Mouse (Mus musculus) hematopoietic stem cell, adult 5-6 weeks (primary cell): ENCODE data around the gene Cd80. TPM values are rescaled to one million over a fixed set of nuclear protein-coding genes. Genes with fewer than 3 reads are reported as not detected.

ENCODE experiments used
- ATAC-seq, 2 experiments: fragments of 125-278 bp in 1 of 2; replicated peaks in 1 of 2; 2 replicates each; pipeline ENCODE4 v1.8.0; 2016 to 2017; ENCODE audit warnings: inconsistent platforms in 2 of 2, mild to moderate bottlenecking in 2 of 2, moderate number of reproducible peaks in 2 of 2, low read depth in 1 of 2, moderate TSS enrichment in 1 of 2; ENCODE audit not compliant: low FRiP score in 2 of 2, poor library complexity in 2 of 2, severe bottlenecking in 2 of 2, insufficient read depth in 1 of 2, low TSS enrichment in 1 of 2
- total RNA-seq: library from RNA; stranded (forward); fragments of 172-1452, 232-1000 nt; gene quantifications from 2 replicates; pipeline ENCODE4 v1.2.3, GENCODE M21; 2017

Cd80 gene
- total RNA-seq: 0.38 TPM in 1 of 2 replicates, not detected in the other

DNA sequence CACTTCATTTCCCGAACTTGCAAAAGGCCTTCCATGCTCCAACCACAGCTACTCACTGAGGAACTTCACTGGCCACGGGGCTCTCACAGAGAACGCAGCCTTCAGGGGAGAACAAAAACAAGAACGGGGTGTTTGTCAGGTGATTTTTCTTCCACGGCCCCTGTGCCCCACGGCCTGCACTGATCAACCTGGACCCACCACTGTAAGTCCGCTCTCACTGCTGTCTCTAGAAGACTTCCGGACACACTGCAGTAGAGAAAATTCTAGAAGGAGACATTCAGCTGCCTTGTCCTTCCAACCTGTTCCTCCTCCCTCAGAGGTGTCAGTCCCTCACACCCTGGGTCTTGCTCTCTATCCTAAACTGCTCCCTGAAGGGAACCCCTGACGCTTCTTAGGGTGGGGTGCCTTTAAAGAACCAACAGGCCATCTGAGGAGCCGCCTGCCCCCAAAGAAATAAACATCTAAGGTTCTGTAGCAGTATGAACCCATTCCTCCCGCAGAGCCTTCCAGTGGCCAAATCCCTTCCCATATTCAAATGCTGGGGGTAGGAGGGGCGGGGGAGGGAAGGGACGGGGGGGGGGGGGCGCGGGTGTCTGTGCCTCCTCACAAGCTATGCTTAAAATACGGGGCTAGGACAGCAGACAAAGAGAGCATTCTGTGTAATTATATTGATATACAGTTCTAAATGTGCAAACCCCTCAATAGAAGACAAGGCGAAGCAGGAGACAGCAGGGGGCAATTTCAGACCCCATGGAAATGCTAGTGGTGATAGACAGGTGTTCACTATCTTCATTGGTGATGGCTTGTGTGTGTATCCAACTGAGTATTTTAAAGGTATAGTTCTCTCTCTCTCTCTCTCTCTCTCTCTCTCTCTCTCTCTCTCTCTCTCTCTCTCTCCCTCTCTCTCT, at the start of gene Cd80:
Cd80 (plus strand) TSS at position 51 of the 908 bp plus-strand sequence.
- ATAC-seq: no peak

DNA sequence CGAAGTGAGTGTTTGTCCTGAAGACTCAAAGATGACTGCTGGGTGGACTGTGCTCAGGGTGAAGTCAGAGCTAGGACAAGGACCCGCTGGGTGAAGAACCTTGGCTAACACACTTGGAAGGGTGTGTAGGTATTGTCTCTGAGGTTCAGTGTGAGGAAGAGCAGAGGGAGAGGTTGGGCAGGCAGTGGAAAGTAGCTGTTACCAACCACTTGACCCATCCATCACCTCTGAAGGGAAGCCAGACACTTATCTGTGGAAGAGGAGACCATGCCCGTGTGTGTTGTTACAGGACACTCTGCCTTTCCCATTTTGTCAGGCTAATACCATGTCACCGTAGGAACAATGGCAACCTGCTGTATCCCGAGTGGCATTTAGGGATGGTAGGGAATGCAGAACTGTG, 49.1 kb upstream of the Cd80 start:
- no peak for ATAC-seq

DNA sequence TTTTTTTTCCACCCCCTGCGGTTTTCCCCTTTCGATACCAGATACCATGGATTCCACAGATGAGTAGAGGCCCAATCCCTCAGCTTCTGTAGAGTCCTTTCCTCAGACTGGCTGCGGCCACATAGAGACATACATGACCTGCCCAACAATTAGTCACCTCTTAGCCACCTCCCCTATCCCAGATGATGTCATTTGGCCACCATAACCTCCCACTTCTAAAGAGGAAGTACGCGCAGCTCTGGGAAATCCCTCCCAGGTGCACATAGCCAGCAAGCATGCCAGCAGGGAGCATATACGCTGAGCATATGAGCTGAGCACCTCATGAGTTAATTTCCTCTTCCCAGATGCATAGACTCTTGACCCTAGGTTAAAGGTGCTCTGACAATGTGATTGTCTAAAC, 48.7 kb upstream of the Cd80 start:
- peak in 1 of 2 experiments; percentile 47; a peak in 2 of 4 replicates for ATAC-seq

DNA sequence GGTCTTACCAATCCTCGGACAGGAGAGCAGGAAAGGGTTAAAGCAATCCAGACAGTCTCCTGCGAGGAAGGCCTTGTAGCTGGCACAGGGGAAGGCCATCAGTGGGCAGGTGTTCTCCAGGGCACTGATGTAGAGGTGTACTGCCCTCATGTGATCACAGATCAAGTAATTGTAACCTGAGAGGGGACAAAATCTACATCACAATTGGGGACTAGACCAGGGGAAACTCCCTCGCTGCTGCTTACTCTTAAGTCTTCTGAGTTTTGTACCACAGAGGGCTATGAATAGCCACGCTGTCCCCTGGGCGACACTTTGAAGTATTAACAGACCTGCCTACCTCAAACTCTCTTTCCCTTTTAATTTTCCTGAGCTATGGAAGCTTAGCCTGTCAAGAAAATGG, 47.8 kb upstream of the Cd80 start:
- ATAC-seq: no peak

DNA sequence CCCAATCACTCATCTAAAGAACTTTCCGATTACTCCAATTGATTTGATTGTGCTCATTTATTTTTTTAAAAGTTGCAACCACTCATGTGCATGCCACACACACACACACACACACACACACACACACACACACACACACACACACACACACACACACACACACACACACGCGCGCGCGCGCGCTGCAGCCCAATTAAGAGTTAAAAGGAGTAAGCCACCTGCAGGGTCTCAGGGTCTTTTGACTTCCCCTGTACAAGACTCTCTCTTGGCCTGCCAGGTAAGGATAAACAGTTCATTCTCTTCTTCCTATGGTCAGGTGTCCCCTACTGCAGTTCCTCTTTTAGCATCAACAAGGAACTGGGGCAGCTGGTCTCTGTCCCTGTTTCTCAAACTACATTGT, 46.9 kb upstream of the Cd80 start:
- ATAC-seq: no peak

DNA sequence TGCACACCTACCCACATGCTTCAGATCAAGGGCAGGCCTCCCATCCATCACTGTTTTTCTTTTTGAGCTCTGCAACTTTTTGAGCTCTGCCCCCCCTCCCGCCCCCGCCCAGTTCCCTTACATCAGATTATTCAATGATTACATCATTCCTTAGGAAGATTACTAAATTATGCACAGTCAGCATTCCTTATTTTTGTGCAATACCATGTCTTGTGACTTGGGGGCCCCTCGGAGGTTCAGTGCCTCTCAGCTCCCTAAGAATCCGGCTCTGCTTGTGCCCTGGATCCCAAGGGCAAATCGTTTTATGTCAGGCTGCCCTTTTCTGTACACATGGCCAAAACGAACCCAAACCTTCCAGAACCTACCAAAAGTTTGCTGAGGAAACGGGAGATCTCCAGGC, 40.4 kb upstream of the Cd80 start:
- no peak for ATAC-seq

DNA sequence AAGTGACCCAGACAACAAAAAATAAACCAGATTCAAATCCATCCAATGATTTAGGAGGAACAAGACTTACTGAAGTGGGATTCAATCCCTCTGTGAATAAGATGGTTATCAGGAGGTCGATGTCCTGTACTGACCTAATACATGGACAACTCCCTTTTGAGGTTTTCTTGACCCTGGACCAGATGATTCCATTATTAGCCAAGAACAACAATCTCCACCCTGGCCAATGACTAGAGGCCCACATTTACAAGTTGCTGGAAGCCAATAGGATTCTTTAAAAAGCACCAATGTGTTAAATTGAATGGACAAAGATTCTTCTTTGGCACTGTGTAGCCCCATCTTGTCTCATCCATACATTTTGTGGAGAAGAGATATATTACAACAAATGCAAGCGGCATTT, 30.0 kb upstream of the Cd80 start:
- ATAC-seq: no peak

DNA sequence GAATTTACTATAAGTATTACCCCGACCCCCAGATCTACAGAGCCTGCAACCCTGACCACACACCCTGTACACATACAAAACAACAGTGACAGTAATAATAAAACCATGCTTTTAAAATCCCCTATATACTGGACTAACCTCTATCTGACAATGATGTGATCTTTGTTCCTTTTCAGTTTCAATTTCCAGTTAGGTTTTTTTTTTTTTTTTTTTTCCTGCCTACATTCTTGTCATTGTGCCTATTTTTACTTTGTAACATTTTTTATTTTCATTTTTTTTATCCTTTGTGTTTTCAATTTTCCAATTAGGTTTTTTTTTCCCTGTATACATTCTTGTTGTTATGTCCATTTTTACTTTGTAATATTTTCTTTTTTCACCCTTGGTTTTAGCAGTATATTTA, 29.6 kb upstream of the Cd80 start:
- ATAC-seq: no peak

DNA sequence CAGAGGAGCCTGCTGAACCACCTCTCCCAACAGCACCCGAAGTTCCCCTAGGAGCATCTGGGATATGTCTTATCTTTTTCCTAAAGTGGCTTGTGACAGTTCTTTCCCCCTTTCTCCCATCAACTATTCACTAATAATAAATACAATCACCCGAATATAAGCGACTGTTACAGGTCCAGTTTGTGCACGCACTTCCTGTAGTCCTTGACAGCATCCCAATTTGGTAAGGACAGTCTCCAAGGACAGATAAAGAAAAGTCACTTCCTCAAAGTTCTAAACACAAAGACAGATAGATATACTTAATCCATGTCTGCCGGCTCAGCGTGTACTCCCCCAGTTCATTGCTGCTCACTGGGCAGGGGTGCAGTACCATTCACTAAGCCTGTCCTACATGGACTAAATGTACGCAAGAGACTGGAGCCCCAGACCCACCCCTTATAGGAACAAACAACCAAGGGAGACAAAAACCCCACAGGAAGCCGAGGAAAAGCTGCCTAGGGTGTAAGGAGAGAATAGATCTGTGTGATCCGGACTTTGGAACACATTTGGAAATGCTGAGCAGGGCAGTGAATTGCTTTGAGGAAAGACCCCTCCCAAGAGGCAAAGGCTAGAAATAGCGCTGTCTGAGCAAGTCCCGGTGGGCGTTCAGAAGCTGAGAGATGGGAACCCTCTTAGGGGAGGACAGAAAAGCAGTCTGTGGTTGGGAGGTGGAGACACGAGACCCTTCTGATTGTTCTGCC, 23.7 kb upstream of the Cd80 start:
- no peak for ATAC-seq

DNA sequence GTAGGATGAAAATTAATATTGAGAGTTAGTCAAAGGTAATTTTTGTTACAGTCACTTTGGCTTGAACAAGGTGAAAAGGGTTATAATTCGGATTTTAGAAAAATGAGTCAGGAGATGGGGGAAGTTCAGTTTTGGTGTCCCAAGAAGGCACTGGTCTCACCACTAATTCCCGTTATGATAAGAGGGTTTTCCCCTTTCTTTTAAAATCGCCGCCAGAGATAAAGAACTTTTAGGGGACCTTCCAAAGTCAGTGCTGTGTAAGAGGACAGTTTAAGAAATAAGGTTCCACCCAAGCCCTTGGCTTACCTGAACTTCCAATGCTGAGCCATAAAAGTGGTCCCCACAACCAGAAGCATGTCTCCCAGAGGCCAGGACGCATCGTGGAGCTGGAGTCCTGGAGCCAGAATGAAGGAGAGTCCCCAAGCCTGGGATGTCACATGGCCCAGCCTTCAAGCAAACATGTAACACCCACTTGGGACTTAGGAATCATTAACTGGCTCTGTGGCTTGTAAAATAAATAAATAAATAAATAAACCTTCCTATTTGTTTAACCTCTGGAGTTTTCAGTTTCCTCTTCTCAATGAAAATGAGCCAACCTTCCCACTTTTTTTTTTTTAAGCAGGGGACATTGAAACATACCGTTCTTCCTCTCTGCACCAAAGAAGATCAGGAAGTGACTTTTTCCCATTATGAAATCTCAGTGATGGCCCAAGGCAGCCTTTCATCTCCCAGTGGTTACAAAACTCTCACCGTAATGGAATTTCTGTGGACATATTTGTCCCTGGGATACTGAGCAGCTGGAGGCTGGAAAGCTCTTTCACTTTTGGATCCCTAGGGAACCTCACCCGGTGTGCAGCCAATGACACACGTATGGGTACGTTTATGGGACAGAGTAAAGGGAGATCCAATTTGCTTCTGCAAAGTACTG, 22.6 kb upstream of the Cd80 start, which contains the start of gene Pla1a:
Pla1a (minus strand) TSS at position 648 of the 928 bp plus-strand sequence.
- peak in 1 of 2 experiments; percentile 21; a peak in 1 of 4 replicates for ATAC-seq

DNA sequence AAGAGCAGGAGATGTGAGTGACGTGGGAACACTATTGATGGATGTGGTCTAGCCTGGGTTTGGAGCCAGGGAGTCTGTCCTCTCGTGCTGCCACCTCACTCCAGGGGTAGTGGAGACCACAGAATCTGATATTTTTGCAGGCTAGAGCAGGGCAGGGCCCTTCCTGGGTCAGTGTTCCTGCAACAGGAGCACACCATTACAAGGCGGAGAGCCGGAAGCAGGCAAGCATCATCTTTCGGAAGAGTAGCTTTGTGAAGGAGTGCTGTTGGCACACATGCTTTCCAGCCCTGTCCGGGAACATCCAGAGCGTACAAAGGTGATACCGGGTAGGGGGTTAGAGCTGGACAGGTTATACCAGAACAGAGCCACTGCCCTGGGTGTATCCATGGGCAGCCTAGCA, 21.8 kb upstream of the Cd80 start:
- ATAC-seq: 0 out of 4 replicates have a peak, but pooled peaks of 1 of the 2 experiments have one; percentile 21

DNA sequence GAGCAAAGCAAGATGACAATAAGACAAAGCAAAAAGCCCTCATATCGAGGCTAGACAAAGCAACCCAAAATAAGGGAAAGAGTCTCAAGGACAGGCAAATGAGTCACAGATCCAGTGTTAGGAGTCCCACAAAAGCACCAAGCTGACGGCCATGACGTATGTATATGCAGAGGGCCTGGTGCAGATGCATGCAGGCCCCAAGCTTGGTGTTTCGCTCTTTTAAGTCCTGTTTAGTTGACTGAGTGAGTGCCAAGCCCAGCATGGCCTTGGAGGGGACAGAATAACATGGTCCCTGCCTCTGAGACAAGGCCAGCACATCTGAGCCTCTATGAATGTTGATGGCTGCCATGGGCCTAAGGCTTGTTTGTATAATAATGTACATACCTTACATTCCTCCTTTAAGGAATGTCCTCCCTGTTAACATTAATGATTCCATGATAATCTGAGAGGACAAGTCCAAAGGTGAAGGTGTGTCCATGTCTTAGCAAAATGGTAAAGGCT, 21.0 kb upstream of the Cd80 start:
- no peak for ATAC-seq

DNA sequence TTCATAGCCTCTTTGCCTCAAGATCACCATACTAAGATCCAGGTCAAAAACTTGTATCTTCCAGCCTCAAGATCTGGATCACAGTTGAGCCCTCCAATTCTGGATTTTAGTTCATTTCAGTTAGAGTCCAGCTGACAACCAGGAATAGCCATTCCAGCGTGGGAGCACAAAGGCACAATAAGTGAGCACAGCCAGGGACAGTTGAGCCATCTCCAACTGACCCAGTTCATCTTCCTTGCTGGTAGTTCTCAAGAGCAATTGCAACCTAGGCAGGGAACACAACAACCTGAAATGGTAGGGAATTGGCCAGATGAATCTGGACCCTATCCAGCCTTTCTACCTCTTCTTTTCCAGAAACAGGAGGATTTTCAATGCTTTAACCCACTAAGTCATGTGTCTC, 16.2 kb upstream of the Cd80 start:
- no peak for ATAC-seq

DNA sequence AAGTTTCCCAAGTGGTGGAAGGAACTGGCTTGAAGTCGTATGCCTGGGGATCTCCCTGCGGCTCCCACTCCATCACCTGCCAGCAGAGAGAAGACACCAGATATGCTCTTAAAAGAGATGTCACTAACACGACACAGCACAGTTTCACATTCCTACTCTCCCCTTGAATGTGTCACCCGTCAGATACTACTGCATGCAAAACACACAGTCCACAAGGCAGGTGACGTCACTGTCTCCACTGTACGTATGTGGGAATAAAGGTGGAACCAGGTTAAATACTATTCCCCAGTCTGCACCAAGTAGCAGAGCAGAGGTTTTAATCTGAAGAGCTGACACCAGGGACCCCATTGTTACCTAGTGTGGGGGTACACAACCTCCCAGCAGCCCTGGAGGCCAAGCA, 15.0 kb upstream of the Cd80 start:
- no peak for ATAC-seq

DNA sequence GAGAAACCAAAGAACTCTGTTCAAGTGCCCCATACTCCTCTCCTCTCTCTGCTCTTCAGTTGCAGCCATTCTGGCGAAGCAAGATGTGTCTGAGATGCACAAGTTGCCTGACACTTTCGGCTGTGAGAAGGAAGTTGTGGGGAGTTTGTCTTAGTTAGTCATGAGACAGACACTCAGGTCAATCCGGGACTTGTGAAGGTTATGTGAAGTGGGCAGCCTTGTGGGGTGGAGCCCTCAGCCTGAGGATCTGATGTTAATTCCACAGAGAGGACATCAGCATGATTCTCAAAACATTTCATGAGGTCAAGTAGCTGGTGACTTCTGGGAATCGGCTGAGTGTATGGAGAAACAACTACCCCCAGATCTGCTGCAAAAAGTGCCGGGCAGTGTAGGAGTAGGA, 13.8 kb upstream of the Cd80 start:
- ATAC-seq: no peak

DNA sequence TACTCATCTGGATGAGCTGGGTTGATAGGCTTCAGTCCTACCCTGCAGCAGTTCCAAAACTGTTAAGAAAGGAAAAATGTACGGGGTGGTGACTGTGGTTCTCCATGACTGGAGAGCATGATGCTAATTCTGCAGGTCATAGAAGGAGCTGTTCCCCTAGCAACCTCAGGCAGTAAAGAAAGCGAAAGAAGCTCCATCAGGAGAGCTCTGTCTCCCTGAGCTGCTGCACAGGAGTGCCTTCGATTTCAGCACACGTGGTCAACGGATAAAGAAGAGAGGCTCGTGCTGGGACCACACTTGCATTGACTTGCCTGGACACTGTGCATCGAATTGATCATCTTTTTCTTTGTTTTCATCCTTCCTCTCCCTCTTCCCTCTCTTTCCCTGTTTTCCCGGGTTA, 13.1 kb upstream of the Cd80 start:
- no peak for ATAC-seq

DNA sequence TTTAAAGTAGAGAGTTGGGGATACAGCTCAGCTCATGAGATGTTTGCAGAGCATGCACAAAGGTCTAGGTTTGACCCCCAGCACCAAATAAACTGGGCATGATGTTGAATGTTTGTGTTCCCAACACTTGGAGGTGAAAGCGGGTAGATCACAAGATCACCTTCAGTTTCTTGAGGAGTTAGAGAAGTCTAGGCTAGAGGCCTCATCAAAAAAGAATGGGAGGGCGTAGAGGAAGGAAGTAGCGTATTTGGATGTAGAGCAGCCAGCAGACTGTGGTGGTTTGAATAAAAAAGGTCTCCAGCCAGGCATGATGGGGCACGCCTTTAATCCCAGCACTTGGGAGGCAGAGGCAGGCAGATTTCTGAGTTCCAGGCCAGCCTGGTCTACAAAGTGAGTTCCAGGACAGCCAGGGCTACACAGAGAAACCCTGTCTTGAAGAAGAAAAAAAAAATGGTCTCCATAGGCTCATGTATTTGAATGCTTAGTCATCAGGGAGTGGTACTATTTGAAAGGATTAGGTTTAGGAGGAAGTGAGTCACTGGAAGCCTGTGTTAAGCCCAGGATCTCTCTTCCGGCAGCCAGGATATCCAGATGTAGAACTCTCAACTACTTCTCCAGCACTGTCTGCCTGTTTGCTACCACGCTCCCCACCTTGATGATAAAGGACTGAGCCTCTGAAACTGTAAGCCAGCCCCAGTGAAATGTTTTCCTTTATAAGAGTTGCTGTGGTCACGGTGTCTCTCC, 11.5 kb upstream of the Cd80 start:
- no peak for ATAC-seq
